Mouse (Mus musculus) bone marrow macrophage, adult 2 months (primary cell): ENCODE results near the gene Ankfy1. TPM values are rescaled to one million over a fixed set of nuclear protein-coding genes. Genes with fewer than 3 reads are reported as not detected.

Experiments used
- H3K27ac ChIP-seq: 2 replicates; pipeline ENCODE4 v1.5.1; 2012; ENCODE audit warnings: low read depth, low read length; ENCODE audit not compliant: insufficient read depth
- H3K4me1 ChIP-seq: 2 replicates; pipeline ENCODE4 v1.6.1; 2012; ENCODE audit warnings: low read length; ENCODE audit not compliant: control insufficient read depth, insufficient read depth
- H3K4me3 ChIP-seq: 2 replicates; pipeline ENCODE4 v1.5.1; 2012; ENCODE audit warnings: mild to moderate bottlenecking, low read length, moderate library complexity; ENCODE audit not compliant: insufficient read depth
- CTCF ChIP-seq: IDR thresholded peaks from 2 replicates; pipeline ENCODE4 v1.5.1; 2012; ENCODE audit warnings: low read depth, mild to moderate bottlenecking, low read length, moderate library complexity
- POLR2A ChIP-seq: IDR thresholded peaks from 2 replicates; pipeline ENCODE4 v1.6.1; 2012; ENCODE audit warnings: mild to moderate bottlenecking, low read depth, low read length, borderline replicate concordance
- polyA plus RNA-seq: library from polyadenylated mRNA; stranded (reverse); fragments of >200 nt; gene quantifications from 2 replicates; pipeline ENCODE4 v1.2.4, GENCODE M21; 2012; ENCODE audit not compliant: missing spikeins, insufficient read depth, insufficient read length

Gene Ankfy1
- polyA plus RNA-seq, 1 experiment, result 78.6 TPM

DNA sequence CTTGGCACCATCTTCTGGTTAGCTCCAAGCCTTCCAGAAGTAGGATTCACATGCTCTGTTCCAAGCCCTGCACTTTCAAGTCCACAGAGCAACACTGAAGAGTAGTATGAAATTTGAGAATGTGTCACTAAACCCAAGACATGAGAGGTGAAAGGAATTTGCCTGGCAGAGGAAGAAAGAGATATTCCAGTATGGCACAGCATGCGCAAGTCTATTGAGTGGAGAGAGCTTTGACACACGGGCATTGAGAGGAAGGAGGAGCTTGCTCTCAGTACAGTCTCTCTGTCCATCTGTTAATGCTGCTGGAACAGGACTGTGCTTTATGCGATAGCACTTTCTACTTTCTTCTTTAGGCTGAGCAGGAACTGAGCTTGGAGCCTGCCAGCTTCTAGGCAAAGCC, 113.2 kb downstream of the Ankfy1 start:
- Histone ChIP-seq H3K27ac (no peak overlapping the region), H3K4me1 (peaks cover 17% of the 10 kb centered on the region), H3K4me3 (no peak overlapping the region)
- no peak for TF ChIP-seq POLR2A
- no peak for TF ChIP-seq CTCF

- no peak for TF ChIP-seq CTCF
- no peak for TF ChIP-seq POLR2A
- H3K4me1 ChIP-seq, result peaks cover 18% of the 10 kb centered on the region
- no peak overlapping the region for H3K4me3 ChIP-seq
- no peak overlapping the region for H3K27ac ChIP-seq
Measured at GRCm38 (mm10) chr11:72804586-72804985, 114.8 kb downstream of the Ankfy1 start.

DNA sequence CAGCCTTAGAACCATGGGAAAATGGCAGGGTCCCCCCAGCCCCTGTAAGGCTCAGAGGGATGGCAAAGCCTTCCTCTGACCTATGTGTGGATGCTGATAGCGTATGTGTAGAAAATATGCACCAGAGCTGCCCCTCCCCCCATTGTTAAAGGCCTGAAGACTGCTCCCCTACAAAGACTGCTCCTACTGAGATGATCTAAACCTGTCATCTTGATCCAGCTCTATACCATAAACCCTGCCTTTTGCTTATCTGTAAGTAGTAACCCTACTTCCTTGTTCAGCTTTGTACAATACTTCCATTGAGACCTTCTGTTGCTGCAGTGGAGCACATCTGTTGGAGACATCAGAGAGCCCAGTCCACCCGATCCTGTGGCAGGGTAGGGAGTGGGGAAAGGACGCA, 115.4 kb downstream of the Ankfy1 start:
- no peak overlapping the region for H3K4me3 ChIP-seq
- TF ChIP-seq POLR2A, result no peak
- TF ChIP-seq CTCF, result no peak
- no peak overlapping the region for H3K27ac ChIP-seq
- peaks cover 19% of the 10 kb centered on the region for H3K4me1 ChIP-seq

GRCm38 (mm10) chr11:72806556-72806955, 116.8 kb downstream of the Ankfy1 start:
- Histone ChIP-seq H3K27ac (no peak overlapping the region), H3K4me3 (no peak overlapping the region), H3K4me1 (peaks cover 23% of the 10 kb centered on the region)
- TF ChIP-seq CTCF (no peak), POLR2A (no peak)

- no peak for TF ChIP-seq POLR2A
- TF ChIP-seq CTCF, result no peak
- no peak overlapping the region for H3K27ac ChIP-seq
- H3K4me3 ChIP-seq, result no peak overlapping the region
- peaks cover 34% of the 10 kb centered on the region for H3K4me1 ChIP-seq
Measured at GRCm38 (mm10) chr11:72807992-72808391, 118.2 kb downstream of the Ankfy1 start.

- TF ChIP-seq CTCF (no peak), POLR2A (no peak)
- Histone ChIP-seq H3K27ac (no peak overlapping the region), H3K4me3 (no peak overlapping the region), H3K4me1 (peaks cover 25% of the 10 kb centered on the region)
Measured at GRCm38 (mm10) chr11:72813687-72814086, 123.9 kb downstream of the Ankfy1 start.

DNA sequence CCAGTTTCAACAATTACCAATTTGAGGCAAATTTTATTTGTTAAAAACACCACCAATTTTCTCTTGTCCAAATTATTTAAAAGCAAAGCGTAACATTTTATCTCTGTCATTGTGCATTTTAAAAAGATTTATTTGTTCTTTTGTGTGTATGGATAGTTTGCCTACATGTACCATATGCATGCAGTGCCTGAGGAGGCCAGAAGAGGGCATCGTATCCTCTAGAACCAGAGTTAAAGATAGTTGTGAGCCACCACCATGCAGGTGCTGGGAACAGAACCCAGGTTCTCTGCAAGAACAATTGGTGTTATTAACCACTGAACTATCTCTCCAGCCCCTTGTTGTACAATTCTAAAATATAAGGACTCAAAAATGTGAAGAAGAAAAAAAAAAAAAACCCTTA, 124.4 kb downstream of the Ankfy1 start:
- TF ChIP-seq CTCF, result no peak
- TF ChIP-seq POLR2A, result no peak
- Histone ChIP-seq H3K4me3 (no peak overlapping the region), H3K4me1 (peaks cover 25% of the 10 kb centered on the region), H3K27ac (no peak overlapping the region)

DNA sequence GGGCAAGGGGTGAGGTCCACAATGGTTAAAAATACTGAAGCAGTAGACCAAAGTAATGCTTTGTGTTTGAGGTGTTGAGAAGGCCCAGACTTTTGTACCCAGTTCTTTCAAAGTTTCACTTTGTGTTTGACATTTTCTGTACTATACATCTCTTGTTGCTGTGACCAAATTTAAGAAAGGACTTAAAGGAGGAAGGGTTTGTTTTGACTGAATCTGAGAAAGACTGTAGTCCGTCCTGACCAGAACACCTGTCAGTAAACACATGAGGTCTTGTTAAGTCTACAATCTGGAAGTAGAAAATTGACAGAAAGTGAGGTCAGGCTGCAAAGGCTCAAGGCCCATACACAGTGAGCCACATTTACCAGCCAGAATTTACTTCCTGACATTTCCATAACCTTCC, 127.1 kb downstream of the Ankfy1 start:
- Histone ChIP-seq H3K27ac (no peak overlapping the region), H3K4me3 (no peak overlapping the region), H3K4me1 (peaks cover 15% of the 10 kb centered on the region)
- TF ChIP-seq CTCF, result no peak
- TF ChIP-seq POLR2A, result no peak

DNA sequence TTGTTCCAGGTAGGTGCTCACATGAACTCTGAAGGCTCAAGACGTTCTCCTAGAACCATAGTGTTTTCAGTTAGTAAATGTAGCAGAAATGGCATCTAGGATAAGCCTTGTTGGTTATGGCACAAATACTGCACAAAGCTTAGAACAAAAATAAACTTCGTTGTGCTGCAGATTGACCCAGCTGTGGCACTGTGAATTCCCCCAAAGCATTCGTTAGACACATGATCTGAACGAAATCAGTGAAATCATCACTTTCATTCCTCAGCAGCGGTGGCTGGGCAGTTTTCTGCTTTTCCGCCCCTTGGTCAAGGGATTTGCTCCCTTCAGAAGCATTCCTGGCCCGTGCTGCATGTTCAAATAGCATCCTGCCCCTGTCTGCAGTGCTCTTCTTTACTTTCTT, 128.3 kb downstream of the Ankfy1 start:
- TF ChIP-seq POLR2A (no peak), CTCF (no peak)
- H3K4me3 ChIP-seq, result no peak overlapping the region

DNA sequence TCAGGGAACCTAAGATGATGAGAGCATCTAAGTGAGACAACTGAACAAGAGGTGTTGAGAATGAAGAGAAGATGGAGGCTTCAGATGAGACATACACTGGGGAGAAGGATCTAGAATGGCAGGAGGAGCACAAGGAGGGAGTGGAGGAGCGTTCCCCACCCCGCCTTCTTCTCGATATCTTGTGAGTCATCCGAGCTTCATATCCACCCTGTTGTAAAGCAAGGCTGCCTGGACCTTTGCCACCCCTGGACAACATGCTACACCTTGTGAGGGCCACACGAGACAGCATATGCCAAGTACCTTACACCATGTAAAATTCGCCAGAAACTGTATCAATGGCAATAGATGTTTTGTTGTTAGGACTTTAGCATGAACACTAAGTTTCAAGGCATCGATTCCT, 131.2 kb downstream of the Ankfy1 start:
- Histone ChIP-seq H3K4me3 (no peak overlapping the region), H3K4me1 (peaks cover 5% of the 10 kb centered on the region), H3K27ac (no peak overlapping the region)
- TF ChIP-seq CTCF (no peak), POLR2A (no peak)

More for the DNA sequence above, 128.3 kb downstream of the Ankfy1 start:
- Histone ChIP-seq H3K27ac (no peak overlapping the region), H3K4me1 (peaks cover 8% of the 10 kb centered on the region)

Other genes with a start within 250 kb of the Ankfy1 start
- gene Mybbp1a, start 248.7 kb upstream of the Ankfy1 start, polyA plus RNA-seq, result 30.6 and 35.7 TPM in 2 replicates
- not detected in 2 replicates for gene Spns2, start 200.1 kb upstream of the Ankfy1 start, polyA plus RNA-seq
- gene Spns3, start 139.5 kb upstream of the Ankfy1 start, polyA plus RNA-seq, result 0.40 and 0.68 TPM in 2 replicates
- gene Ube2g1, start 82.7 kb upstream of the Ankfy1 start, polyA plus RNA-seq, result 20.2 and 24.1 TPM in 2 replicates
- 10.7 and 11.2 TPM in 2 replicates for gene Cyb5d2, start 106.1 kb downstream of the Ankfy1 start, polyA plus RNA-seq
- 25.8 TPM in 2 replicates for gene Zzef1, start 106.2 kb downstream of the Ankfy1 start, polyA plus RNA-seq